Mouse (Mus musculus): Measurements from ENCODE around the gene Grm4.

Grm4 gene

GRCm38 (mm10) chr17:27445364-27446075 lies 75.7 kb downstream of the Grm4 start:
- no peak for DNase-seq (ENCODE audit: low spot score in 2 of 2)

- DNase-seq (ENCODE audit: low spot score in 2 of 2): no peak
Observed at GRCm38 (mm10) chr17:27442538-27443113, 78.6 kb downstream of the Grm4 start.

DNA sequence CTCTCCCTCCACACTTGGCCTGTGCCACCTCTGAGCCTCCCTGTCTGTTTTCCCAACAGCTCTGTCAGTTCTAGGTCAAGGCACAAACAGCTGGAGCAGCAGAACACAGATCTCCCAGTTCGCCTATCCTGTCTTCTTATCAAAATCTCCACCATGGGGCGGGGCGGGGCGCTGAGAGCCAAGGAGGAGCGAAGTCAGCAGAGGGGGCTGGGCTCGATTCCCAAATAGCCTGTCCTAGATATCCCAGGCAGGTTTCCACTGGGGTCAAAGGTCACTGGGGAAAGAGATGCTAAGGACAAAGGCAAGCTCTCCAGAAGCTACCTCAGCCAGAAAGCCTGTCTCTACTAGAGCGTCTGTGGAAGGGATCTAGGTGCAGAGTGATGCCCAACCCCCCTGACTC lies 79.4 kb downstream of the Grm4 start:
- no peak for DNase-seq (ENCODE audit: low spot score in 2 of 2)

DNA sequence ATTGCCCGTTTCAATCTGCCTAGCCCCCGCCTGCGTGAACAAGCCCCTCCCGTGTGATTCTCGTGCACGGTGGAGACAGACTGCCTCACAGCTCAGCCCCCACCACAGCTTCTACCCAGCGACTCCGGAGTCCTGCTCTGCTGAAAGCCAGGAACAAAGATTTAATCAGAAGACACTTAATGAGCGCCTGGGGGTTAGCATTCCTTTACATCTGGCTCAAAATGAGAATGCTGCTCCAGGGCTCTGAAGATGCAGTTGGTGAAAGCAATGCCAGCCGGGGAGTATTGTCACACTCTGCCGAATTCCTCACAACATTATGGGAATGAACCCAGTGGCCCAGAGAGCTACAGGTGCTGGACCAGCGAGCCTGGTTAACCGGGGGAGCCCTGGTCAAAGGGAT lies 85.4 kb downstream of the Grm4 start:
- DNase-seq (ENCODE audit: low spot score in 2 of 2): no peak

GRCm38 (mm10) chr17:27435225-27435624 lies 86.0 kb downstream of the Grm4 start:
- DNase-seq (ENCODE audit: low spot score in 2 of 2): no peak

DNA sequence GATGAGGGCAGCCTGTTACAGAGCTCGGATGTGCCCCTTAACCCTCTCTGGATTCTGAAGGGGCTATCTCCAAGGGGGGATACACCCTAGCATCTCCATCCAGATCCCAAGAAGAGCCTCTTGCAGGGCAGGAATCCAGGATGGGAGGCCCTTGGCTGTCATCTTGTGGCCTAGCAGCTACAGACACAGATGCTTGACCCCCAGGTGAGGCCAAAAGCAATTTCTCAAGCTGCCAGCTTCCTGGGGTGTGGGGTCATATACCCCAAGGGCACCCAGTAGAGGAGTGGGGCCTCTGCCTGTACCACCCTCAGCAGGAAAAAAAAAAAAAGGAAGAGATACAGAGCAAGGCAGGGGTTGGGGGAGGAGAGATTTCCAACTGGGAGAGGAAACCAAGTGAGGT lies 87.1 kb downstream of the Grm4 start:
- no peak for DNase-seq (ENCODE audit: low spot score in 2 of 2)

DNA sequence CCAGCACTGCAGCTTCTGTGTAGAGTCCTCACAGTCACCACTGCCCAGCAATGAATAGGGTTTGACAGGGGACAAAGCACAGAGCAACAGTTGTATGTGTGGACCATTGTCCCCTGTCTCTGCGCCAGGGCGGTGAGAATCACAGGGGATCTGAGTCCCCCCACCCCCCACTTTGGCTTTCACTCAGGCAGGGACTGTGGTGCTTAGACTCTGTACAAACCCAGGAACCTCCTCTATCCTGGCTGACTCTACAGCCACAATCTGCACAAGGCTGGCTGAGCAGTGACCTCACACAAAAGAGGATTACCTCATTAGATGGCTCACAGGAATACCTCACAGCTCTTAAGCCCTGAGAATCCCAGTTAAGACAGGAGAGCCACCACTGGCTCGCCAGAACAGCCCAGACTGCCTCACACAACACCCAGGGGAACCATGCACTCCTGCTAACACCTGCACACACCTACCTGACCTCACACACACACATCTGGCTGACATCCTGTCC lies 88.0 kb downstream of the Grm4 start:
- no peak for DNase-seq (ENCODE audit: low spot score in 2 of 2)

- no peak for DNase-seq (ENCODE audit: low spot score in 2 of 2)
Observed at GRCm38 (mm10) chr17:27432145-27432650, 89.0 kb downstream of the Grm4 start.

DNA sequence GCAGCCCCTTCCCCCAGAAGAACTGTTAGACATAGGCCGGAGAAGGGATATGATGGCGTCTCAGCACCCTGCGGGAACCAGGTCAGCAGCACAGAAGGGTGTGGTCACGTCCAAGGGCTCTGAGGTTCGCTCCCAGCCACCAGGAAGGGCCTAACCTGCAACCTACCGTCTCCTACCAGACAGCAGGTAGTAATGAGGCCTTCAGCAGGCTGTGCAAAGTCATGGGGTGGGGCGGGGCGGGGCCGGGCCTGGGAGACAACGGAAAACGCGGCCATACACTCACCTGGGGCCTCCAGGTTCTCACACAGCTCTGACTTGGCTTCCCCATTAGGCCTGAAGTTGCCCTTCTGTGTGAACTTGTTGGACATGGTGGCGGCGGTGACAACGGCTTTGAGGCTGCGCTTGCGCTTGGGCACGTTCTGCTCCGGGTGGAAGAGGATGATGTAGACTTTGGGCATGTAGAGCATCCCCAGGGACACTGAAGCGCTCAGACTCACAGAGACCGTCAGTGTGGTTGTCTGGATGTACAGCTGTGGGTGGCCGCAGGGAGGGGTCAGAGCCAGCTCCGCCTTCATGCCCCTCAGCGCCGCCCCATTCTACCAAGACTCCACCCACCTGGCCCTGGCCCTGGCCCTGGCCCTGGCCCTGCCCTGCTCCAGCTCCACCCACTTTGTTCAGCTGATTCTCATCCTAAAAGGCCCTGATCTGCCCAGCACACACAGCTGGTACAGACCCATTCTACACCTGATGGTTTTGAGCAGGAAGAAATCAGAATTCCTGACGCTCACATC lies 90.0 kb downstream of the Grm4 start:
- DNase-seq (ENCODE audit: low spot score in 2 of 2): no peak

DNA sequence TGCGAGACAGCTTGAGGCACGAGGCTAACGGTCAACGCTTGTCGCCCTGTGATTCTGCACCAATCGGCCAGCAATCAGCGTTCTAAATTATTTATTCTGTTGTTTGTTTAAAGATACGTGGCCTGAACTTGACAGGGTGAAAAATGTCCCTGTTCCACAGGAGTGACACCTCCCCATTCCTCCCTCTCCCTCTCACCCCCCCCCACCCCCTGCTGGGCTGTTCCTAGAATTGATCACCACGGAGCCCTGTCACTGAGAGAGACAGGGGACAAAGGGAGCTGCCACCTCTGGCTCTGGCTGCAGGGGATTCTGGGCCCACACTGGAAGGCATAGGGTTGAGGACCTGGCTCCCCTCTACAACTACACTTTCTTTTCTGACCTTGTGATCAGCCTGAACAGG lies 91.4 kb downstream of the Grm4 start:
- no peak for DNase-seq (ENCODE audit: low spot score in 2 of 2)

DNA sequence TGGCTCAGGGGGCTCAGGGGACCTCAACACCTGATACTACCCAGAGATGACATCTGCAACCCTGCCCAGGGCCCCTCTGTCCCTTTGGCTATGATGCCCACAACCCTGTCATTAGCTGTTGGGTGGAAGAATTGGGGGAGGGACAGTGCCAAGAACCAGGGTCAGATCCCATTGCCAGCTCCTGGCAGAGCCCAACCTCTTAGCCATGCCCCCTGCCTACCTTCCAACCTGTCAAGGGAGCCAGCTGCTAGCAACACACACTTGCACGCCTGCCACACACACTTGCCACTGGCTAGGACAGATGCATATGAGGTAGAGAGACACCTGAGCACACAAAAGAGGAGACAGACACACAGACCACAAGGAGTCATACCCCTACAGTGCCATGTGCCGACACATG lies 96.2 kb downstream of the Grm4 start:
- DNase-seq (ENCODE audit: low spot score in 2 of 2): no peak

GRCm38 (mm10) chr17:27424356-27424755 lies 96.8 kb downstream of the Grm4 start:
- no peak for DNase-seq (ENCODE audit: low spot score in 2 of 2)

- DNase-seq (ENCODE audit: low spot score in 2 of 2): no peak
Observed at GRCm38 (mm10) chr17:27422726-27423381, 98.3 kb downstream of the Grm4 start.

DNA sequence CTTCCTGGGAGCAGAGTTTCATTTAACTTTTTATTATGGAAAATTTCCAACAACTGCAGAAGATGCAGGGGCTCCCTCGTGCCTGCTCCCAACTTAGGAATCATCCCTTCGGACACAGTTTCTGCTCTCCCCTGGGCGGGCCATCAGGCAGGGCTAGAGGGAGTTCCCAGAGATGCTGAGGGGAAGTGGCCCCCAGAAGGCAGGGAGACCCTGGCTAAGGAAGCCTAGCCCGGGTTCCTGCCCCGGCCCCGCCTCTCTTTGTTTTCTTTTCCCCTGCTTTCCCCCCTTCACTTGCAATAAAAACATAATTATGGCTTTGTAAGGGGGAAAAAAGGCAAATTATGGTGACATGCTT lies 98.9 kb downstream of the Grm4 start:
- no peak for DNase-seq (ENCODE audit: low spot score in 2 of 2)

GRCm38 (mm10) chr17:27421837-27422236 lies 99.4 kb downstream of the Grm4 start:
- DNase-seq (ENCODE audit: low spot score in 2 of 2): no peak

GRCm38 (mm10) chr17:27409006-27409405 lies 112.2 kb downstream of the Grm4 start:
- DNase-seq (ENCODE audit: low spot score in 2 of 2): no peak

DNA sequence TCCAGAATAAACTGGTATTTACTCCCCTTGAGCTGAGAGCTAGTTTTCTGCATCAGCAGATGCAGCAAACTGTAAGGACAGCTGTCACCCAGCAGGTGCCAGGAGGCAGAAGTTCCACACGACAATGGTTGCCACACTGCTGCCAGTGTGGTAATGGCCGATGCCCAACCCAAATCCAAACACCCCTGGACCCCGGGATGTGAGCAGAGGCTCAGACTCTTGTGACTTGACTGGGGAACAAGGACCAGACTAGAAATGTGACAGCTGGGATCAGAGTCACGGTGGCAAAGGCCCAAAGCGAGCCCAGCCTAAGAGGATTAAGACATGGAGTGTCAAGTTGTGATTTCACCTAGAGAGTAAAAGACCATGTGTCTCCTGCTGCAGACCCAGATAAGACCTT lies 112.7 kb downstream of the Grm4 start:
- DNase-seq (ENCODE audit: low spot score in 2 of 2): no peak

DNA sequence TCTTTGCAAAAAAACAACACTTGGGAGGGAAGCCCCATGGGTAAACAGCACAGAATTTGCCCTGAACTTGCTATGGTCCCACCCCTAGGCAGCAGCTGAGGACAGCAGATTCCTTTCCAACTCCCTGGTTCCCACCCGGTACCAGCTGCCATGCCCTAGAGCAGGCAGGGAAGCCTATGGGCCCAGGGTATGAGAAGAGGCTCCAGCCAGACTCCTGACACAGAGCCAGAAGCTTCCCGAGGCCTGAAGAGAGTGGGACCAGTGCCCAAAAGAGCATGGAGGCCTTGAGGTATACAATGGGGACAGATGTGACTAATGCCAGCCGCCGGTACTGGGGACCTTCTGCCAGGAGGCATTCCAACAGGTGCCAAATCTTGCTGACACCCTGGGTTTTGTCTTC lies 114.2 kb downstream of the Grm4 start:
- no peak for DNase-seq (ENCODE audit: low spot score in 2 of 2)

GRCm38 (mm10) chr17:27405376-27406024 lies 115.7 kb downstream of the Grm4 start:
- no peak for DNase-seq (ENCODE audit: low spot score in 2 of 2)

- no peak for DNase-seq (ENCODE audit: low spot score in 2 of 2)
Observed at GRCm38 (mm10) chr17:27401200-27401599, 120.0 kb downstream of the Grm4 start.

GRCm38 (mm10) chr17:27393931-27394330 lies 127.3 kb downstream of the Grm4 start:
- DNase-seq (ENCODE audit: low spot score in 2 of 2): no peak

- DNase-seq (ENCODE audit: low spot score in 2 of 2): no peak
Observed at GRCm38 (mm10) chr17:27393432-27393831, 127.8 kb downstream of the Grm4 start.
